Mouse (Mus musculus): Measurements from ENCODE around the gene Gm960.

Gene Gm960

GRCm38 (mm10) chr19:4623419-4623818 lies 75.0 kb downstream of the Gm960 start:
- DNase-seq (ENCODE audit: low read depth, low spot score): no peak

GRCm38 (mm10) chr19:4622780-4623179 lies 75.7 kb downstream of the Gm960 start:
- no peak for DNase-seq (ENCODE audit: low read depth, low spot score)

GRCm38 (mm10) chr19:4620721-4621120 lies 77.7 kb downstream of the Gm960 start:
- DNase-seq (ENCODE audit: low read depth, low spot score): no peak

- DNase-seq (ENCODE audit: low read depth, low spot score): no peak
Measured at GRCm38 (mm10) chr19:4619461-4619860, 79.0 kb downstream of the Gm960 start.

- no peak for DNase-seq (ENCODE audit: low read depth, low spot score)
Measured at GRCm38 (mm10) chr19:4618183-4618582, 80.3 kb downstream of the Gm960 start.

- no peak for DNase-seq (ENCODE audit: low read depth, low spot score)
Measured at GRCm38 (mm10) chr19:4616546-4616945, 81.9 kb downstream of the Gm960 start.

GRCm38 (mm10) chr19:4615151-4616093 lies 83.0 kb downstream of the Gm960 start, which contains the start of gene Lrfn4:
TSS of gene Lrfn4 (minus strand) at chr19:4615667.
- DNase-seq (ENCODE audit: low read depth, low spot score): peak; percentile 83

GRCm38 (mm10) chr19:4614305-4615150 lies 83.9 kb downstream of the Gm960 start:
- DNase-seq (ENCODE audit: low read depth, low spot score): no peak

GRCm38 (mm10) chr19:4613464-4614304 lies 84.8 kb downstream of the Gm960 start:
- no peak for DNase-seq (ENCODE audit: low read depth, low spot score)

- DNase-seq (ENCODE audit: low read depth, low spot score): no peak
Measured at GRCm38 (mm10) chr19:4612181-4612961, 86.1 kb downstream of the Gm960 start.

- DNase-seq (ENCODE audit: low read depth, low spot score): no peak
Measured at GRCm38 (mm10) chr19:4610109-4610508, 88.4 kb downstream of the Gm960 start.

GRCm38 (mm10) chr19:4608511-4608910 lies 90.0 kb downstream of the Gm960 start:
- DNase-seq (ENCODE audit: low read depth, low spot score): no peak

GRCm38 (mm10) chr19:4607406-4607805 lies 91.1 kb downstream of the Gm960 start:
- no peak for DNase-seq (ENCODE audit: low read depth, low spot score)

- no peak for DNase-seq (ENCODE audit: low read depth, low spot score)
Measured at GRCm38 (mm10) chr19:4605654-4606053, 92.8 kb downstream of the Gm960 start.

GRCm38 (mm10) chr19:4603801-4604723 lies 94.4 kb downstream of the Gm960 start:
- DNase-seq (ENCODE audit: low read depth, low spot score): no peak

GRCm38 (mm10) chr19:4602459-4602858 lies 96.0 kb downstream of the Gm960 start:
- DNase-seq (ENCODE audit: low read depth, low spot score): no peak

GRCm38 (mm10) chr19:4596071-4596470 lies 102.4 kb downstream of the Gm960 start:
- DNase-seq (ENCODE audit: low read depth, low spot score): no peak

GRCm38 (mm10) chr19:4593792-4594522 lies 104.5 kb downstream of the Gm960 start:
- DNase-seq (ENCODE audit: low read depth, low spot score): no peak

- no peak for DNase-seq (ENCODE audit: low read depth, low spot score)
Measured at GRCm38 (mm10) chr19:4590025-4590424, 108.4 kb downstream of the Gm960 start.

Measured in embryo, embryonic 11.5 days (tissue).